Mouse (Mus musculus) gastrocnemius, postnatal 14 days (tissue): ENCODE measurements around the gene Tmem25. TPM values are rescaled to one million over a fixed set of nuclear protein-coding genes. Genes with fewer than 3 reads are reported as not detected.
A peak's percentile ranks its signal among the peaks of the same experiment; 100 is the strongest.

ENCODE experiments used
- DNase-seq: peaks from one replicate; pipeline ENCODE4 v3.0.0; 2021; ENCODE audit warnings: mixed read lengths
- intact Hi-C: fragments of 180-260 bp; cut with DNase I; formaldehyde crosslinking; loops from one replicate; pipeline ENCODE4 v1.15.1; 2025; ENCODE audit warnings: low total_unique reads
- long read RNA-seq, 2 experiments: library from polyadenylated mRNA; stranded (forward); transcript quantifications; one replicate each; pipeline ENCODE4 v2.0.0; 2021
- total RNA-seq, 2 experiments: library from RNA; stranded (reverse); gene quantifications; 2 replicates each; pipeline ENCODE4 v1.2.3; 2021

Tmem25 gene
- total RNA-seq, result 10 to 100 TPM in 1 of 2 experiments, 1 to 10 TPM in 1; 9.4 to 11.6 TPM
- long read RNA-seq, experiment 1, transcript Tmem25-201 (9 exons, 2,448 nt), result major isoform, 5 of 17 reads
- long read RNA-seq, experiment 1, partial matches to known transcripts, result 6 of 17 reads
- long read RNA-seq, experiment 1, other reads (novel, unspliced or antisense), result 6 of 17 reads
- long read RNA-seq, experiment 2, partial matches to known transcripts, result 2 of 16 reads
- long read RNA-seq, experiment 2, other reads (novel, unspliced or antisense), result 9 of 16 reads

DNA sequence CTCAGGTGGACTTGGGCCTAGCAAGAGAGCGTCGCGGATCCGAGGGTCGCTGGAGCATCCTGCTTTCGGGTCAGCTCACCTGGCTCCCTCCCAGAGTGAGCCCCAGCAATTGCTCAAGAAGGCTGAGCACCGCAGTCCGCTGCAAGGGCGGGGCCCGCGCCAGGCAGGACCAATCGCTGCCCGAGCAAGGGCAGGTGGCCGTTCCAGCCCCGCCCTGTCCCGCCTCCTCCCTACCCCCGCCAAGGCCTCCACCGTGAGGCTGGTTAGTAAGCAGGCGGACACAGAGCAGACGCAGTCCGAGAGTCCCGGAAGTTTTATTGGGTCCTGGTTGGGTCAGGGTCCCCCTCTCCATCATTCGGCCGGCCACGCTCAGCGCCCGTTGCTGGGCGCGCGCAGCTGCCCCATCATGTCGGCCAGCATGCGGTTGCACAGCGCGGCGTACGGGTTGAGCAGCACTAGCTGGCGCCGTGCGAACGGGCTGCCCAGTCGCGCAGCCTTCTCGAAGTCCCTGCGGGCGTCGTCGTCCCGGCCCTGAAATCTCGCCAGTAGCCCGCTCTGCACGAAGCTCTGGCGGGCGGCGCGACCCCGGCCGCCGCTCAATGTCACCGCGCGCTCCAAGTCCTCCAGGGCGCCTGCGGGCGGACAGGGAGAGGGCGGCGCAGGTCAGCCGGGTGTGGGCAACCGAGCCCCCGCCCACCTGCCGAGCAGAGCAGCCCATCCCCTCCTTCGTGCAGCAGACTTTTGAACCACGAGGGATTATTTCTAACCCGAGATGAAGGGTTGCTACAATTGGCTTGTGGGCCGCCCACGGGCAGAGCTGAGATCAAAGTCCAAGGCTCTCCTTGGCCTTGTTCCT, at the start of gene Tmem25:
Gene Tmem25, minus strand, starts transcription at position 206 of the 856 bp plus-strand sequence.
- DNase-seq, result peak; percentile 85
- intact Hi-C loops, result no loop called here

DNA sequence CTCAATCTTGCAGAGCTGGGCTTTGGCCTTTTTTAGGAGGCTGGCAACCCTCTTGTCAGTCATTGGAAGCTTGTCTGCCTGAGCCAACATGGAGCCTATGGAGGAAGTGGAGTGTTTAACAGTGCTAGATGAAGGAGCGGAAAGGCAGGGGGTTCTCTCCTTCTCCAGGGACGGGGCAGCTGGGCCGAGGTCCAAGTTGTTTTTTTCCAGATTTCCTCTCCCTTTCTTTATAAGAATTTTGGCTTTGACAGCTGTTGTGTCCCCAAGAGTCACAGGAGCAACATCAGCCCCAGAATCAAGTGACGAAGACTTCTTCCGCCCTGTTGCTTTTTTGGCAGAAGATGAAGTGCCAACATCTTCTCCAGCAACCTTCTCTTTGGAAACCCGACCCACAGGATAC, 48.3 kb upstream of the Tmem25 start:
- DNase-seq, result no peak
- intact Hi-C loops, result no loop called here

DNA sequence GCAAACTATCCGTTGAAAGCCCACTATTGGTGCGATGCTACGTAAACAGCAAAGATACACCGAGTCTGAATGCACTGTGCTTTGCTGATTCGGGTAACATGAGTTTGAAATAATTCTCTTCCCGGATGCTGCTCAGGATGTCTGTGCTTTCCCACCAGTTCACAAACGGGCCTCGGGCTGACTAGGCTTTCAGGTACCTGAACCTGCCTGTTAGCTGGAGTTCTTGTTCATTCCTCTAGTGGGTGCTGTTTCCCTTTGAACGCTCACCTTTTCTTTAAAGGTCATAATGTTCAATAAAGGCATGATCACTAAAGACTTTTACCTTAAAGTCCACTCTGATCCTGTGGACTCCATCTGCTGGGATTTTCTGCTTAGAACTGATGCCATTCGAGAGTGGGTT, 42.1 kb upstream of the Tmem25 start:
- DNase-seq, result no peak
- intact Hi-C loops, result loop anchor here (5.0 kb wide), 2 partner anchors 41 to 121 kb away; partner anchors contain the start of gene Kmt2a

DNA sequence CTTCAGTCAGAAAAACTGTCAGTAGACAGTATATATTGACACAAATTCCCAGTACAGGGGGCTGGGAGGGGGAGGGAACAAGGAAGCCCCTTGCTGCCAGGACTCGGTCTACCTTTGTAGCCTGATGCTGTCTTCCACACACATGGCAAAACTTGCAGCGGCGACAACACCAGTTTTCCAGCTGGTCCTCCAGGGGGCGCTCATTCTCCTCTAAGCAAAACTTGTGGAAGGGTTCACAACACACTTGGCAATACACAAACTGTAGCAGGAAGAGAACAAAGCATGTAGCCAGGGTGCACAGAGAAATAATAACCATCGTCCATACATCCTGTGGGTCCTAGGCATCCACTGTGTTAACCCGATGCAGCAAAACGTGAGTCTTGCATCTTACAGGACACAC, 37.3 kb upstream of the Tmem25 start:
- DNase-seq, result peak; percentile 78
- intact Hi-C loops, result loop anchor here (5.0 kb wide), 1 partner anchor 61 kb away; no protein-coding TSS in a partner anchor

DNA sequence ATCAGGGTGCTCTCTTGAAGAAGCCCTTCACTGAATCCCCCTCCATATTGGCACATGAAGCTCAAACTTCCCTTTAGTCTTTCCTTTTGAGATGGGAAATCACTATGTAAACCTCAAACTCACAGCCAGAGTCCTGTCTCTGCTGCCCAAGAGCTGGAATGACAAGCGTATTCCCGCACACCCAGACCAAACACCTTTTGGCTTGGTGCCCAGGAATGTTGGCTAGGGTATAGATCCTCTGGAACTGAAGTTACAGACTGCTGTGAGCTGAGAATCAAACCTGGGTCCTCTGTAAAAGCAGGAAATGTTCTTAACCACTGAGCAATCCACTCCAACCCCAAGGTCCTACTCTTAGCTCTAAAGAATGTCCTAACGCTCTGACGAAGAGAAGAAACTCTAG, 33.2 kb upstream of the Tmem25 start:
- no peak for DNase-seq
- intact Hi-C loops, result no loop called here

DNA sequence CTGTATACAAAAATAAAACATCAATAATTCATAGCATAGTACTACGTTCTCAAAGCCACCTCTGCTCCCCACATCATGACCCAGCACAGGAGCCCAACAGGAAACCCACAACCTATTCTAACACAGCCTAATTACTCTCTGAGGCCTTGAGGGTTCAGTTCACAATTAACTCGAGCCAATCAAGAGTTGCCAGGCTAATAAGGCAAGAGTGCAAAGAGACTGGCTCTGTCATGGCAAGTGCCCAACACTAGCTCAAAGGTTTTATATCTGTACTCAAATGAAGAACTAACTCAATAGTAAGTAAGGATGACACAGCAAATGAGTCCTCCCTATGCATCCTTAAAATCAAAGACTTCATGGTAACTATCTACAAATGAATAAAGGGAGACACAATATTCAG, 31.4 kb upstream of the Tmem25 start:
- DNase-seq, result no peak
- intact Hi-C loops, result no loop called here

DNA sequence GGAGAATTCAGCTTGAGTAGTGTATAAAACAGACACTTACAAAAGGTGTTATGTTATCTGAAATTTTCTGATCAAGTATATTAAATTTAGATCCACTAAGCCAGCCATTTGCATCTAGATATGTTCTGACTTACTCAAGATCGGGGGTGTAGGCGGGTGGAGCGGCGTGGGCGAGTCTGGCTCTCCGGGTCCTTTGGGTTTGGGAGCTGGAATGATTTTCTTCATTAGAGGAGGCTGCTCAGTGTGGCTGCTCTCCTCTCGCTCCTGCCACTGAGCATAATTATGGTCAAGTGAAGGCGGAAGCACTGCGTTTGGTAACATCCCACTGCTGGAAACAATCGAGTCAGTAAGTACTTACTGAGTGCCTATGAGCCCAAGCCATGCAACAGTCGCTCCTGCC, 29.8 kb upstream of the Tmem25 start:
- no peak for DNase-seq
- intact Hi-C loops, result no loop called here

DNA sequence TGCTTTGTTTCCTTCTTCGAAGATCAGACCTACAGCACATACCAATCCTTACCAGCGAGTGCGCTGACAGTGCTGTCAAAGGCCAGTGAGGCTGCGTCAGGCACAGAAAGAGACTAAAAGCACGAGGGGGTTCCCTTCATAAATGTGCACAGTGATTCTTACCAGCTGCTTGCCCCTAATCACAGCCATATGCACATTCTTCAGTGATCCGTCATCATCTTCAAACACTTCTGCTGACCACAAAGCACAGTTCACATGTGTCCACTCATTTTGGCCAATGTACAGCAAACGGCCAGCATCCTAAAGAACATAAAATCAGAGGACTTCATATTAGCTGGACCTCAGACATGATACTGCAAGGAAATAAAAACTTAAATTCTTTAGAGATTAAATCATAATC, 27.6 kb upstream of the Tmem25 start:
- intact Hi-C loops, result no loop called here
- no peak for DNase-seq

DNA sequence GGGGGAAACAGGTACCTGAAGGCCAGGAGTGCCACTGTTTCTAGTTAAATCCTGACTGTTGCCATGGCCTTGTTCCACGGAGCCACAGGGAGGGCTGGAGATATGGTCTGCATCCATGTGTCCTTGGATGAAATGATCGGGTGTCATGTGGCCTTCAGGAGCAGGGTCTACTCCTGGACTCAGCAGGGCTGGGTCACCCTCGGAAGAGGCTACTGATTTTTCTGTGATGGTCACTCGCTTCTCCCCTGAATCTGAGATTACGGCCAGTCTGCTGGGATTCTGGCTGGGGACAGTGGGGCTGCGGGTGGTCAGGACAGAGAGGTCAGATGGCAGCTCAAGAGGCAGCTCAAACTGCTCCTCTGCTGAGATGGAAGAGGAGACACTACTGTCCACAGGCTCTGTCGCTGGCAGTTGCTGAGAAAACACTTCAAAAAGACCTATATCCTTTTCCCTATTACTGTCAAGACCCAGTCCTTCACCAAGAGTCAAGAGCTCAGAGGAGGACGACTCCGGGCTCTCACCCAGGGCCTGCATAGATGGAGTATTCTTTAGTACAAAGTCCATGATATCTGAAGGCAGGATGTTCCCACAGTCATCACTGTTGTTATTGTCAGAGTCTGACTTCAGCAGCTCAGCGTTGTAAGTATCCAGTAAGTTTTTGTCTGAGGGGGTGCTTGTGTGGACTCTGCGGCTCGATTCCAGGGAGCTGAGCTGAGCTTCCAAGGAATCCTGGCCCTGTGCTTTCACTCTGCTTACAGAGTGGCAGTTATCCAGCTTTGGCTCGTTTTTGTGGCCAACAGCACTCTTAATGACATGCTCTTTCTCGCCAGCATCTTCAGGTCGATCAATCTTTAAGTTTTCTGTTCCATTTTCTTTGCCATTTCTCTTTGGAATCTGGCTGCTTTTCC, 21.1 kb upstream of the Tmem25 start:
- intact Hi-C loops, result no loop called here
- DNase-seq, result peak; percentile 61

DNA sequence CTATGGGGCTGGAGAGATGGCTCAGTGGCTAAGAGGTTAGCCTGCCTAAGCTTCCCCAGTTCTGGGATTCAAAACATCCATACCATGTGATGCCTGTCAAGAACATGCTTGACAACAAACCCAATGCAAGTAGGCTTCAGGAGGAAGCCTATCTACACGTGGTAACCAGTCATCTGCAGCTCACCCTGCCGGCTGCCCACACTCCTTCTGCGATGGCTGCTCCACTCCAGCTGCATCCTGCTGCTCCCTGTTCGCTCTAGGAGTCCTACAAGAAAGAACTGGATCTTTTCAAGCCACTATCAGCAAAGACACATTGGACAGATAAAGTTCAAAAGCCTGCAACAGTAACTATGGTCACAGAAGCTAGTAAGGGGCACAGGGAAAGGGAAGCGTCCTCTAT, 18.4 kb upstream of the Tmem25 start:
- intact Hi-C loops, result no loop called here
- DNase-seq, result no peak

DNA sequence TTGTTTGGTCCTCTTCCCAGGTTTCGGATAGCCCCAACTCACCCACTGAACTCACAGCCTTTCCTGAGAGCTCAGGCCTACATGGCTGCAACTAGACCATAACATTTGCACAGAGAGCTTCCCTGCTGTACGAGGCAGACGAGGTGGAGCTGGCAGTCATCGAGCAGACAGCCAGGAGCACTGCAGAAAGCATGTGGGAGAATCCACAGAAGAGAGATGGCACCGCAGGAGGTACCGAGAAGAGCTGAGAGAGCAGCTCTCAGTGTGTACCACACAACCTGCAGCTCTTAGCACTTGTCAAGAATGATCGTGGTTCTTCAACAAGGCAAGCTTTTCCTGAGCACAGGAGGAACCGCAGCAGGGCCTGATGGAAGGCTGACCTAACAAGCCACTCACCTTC, 15.1 kb upstream of the Tmem25 start:
- intact Hi-C loops, result no loop called here
- DNase-seq, result no peak

DNA sequence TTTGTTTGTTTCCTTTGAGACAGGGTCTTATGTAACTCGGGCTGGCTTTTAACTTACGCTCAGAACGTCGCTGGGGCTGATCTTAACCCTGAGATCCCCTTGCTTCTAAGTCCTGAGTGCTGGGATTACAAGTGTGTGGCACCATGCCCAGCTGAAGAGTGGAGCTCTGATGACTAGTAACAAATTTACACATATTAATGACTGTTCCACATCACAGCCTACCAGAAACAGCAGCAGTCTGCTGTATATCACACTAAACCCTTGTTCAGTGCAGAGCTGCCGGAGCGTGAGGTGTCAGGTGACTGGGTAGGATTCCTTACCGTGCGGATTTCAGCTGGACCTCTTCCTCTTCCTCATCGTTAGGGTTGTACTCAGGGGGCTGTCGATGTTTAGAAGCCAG, 11.2 kb upstream of the Tmem25 start:
- no peak for DNase-seq
- intact Hi-C loops, result no loop called here

DNA sequence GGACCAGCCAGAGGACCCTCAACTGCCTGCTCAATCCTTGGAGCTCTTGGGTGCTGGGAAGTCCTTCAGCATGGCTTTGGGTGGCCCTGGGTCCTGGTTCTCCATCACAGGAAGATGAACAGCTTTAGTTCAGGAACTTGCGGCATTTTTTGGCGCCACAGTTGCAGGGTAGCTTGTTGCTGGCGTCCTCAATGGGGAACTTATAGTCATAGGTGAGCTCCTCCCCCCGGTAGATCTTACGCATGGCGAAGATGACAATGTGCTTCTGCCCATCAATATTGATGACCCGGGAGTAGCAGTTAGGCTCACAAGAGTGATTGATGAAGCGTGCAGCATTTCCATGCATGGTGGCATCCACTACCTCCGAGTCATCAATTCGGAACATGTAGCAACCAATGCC, 8.7 kb upstream of the Tmem25 start:
- DNase-seq, result no peak
- intact Hi-C loops, result no loop called here

DNA sequence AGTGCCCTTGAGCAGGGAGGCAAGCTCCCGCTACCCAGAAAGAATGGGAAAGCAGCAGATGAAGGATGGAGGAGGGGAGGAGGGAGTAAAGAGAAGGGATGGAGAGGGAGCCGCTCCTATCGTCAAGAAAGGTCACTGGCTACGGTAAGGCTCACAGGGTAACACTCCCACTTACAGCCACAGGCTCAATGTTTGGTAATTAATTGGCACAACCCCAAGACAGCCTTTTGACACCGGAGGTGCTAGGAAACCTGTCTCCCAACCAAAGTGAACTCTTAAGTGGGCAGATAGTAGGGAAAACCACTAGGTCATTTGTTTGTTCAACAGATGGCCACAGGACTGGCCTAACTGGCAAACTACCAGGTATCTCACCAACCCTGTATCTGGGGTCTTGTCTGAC, 8.0 kb upstream of the Tmem25 start:
- intact Hi-C loops, result no loop called here
- no peak for DNase-seq

DNA sequence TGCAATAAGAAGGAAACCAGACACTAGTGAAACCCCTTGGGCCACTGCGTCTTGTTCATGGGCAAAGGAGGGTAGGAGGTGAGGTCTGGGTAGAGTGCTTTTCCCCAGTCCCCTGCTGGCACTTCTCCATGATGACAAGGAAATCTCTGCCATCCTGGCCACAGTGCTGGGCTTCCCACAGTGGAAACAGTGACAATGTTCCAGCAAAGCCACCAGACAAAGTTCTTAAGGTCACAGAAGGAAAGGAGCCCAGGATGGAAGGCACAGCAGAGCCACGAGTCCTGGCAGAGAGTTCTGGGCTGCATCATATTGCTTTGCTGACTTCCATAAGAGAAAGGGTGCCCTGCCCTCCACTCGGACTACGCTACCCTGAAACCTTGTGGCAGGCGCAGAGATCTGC, 6.4 kb upstream of the Tmem25 start:
- intact Hi-C loops, result no loop called here
- no peak for DNase-seq

DNA sequence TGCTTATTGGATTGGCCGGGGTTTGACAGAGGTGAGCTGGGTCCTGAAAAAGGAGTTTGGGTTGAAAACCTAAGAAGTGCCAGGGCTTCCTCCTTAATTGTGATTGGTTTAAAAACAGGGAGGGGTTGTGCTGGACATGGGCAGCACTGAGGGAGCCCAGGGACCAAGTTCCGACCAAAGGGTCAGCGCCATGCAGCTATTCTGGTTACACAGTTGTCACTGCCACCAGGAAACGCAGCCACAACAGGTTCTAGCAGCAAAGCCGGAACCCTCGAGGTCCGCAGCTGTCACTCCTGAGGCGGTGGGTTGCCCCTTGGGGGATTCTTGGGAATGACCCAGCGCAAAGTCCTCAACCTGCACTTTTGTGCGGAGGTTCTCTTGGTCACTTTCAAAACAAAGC, 5.6 kb upstream of the Tmem25 start:
- DNase-seq, result no peak
- intact Hi-C loops, result no loop called here

DNA sequence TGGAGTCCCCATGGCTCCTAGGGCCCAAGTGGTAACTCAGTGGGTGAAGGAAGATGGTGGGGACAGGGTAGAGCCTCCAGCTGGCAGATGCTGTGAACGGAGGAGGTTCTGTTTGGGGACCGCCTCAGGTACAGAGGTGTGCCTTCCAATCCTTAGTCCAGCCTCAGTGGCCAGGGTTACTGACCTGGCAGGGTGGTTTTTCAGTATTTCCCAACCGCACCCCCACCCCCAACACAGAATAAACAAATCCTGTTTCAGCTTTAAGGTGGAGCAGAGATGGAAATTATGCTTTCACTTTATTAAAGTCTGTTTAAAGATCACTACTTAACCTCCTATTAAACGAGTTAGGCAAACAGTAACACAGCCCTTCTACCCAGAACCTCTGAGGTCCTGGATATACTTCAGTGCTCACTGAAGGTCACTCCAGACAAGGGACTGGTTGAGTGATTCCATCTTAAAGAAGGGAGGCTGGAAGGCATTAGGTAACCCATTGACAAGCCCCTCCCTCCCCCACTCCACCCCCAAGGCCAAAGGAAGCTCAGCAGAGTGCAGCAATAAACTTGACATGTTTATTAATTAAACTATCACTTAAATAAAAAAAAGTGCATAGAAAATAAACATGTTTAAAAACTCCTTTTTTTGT, 3.8 kb upstream of the Tmem25 start, which contains the start of gene Ttc36:
Gene Ttc36, minus strand, starts transcription at position 265 of the 643 bp plus-strand sequence.
- intact Hi-C loops, result no loop called here
- DNase-seq, result no peak

DNA sequence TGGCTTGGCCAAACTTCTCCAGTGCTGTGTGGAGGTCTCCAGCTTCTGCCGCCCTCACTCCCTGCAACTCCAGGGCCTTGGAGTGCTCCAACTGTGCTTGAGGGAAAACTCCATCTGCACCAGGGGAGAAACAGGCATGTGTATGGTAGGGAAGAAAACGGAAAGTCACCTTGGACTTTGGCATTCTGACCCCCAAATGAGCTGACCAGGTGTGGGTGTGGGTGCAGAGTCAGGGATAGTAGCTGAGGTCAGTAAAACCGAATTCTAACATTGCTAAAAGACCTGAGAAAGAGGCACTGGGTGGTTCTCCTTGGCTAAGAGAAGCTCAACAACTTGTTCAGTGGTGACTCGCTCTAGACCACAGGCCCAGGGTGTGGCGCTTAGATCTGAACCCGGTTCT, 2.6 kb upstream of the Tmem25 start:
- intact Hi-C loops, result no loop called here
- no peak for DNase-seq

DNA sequence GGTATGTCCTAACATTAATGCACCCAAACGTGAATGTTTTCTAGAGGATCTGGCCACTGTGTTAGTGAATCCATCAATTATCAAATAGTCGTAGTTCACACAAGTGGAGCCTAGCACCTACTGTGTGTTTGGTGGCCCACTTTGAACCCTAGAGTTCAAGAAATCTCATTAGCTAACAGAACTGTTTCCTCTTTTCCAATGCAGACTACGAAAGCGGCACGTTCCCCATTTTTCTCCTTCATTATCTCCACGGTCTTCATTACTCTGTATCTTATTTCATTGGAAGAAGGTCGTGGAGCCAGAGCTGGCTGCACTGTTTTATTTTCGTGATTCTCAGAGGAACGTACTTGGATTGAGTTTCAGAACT, 834 bp upstream of the Tmem25 start:
- intact Hi-C loops, result no loop called here
- no peak for DNase-seq

DNA sequence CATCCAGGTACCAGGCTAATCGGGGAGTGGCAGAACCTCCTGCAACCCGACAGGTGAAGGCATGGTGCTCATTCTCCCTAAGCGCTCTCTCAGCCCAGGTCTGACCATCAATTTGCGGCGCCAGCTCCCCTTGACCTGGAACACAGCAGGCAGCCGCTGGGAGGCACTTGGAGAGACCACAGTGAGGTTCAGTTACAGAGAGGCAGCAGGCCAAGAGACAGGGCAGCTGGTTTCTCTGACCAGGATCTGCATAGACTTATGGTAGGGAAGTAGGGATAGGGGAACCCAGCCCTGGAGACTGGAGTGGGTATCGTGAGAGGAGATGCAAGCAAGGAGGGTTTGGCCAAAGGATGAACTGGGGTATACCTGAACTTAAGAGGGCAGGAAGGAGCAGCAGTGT, 809 bp downstream of the Tmem25 start:
- intact Hi-C loops, result no loop called here
- DNase-seq, result peak; percentile 54
